Mouse (Mus musculus) heart, postnatal 0 days (tissue): Measurements from ENCODE around the gene Ano10. TPM values are rescaled to one million over a fixed set of nuclear protein-coding genes. Genes with fewer than 3 reads are reported as not detected.

Experiments used
- ATAC-seq: fragments of 200-750 bp; cut with Nextera tagmentation; 2 replicates; pipeline ENCODE4 v1.8.0; 2017; ENCODE audit warnings: low read depth, moderate number of reproducible peaks, moderate library complexity; ENCODE audit not compliant: insufficient read depth
- DNase-seq: peaks from one replicate; pipeline ENCODE4 v3.0.0-alpha.2; 2016; ENCODE audit warnings: low spot score
- H3K27ac ChIP-seq: fragments of 300-500 bp; sonication (generic); 2 replicates; pipeline ENCODE4 v1.5.1; 2014; ENCODE audit warnings: low read depth, mild to moderate bottlenecking
- H3K27me3 ChIP-seq: fragments of 300-500 bp; sonication (generic); 2 replicates; pipeline ENCODE4 v1.6.1; 2014; ENCODE audit warnings: low read length, mixed read lengths; ENCODE audit not compliant: control insufficient read depth, insufficient read depth
- H3K36me3 ChIP-seq: fragments of 300-500 bp; sonication (generic); replicated peaks from 2 replicates; pipeline ENCODE4 v1.6.1; 2014; ENCODE audit warnings: low read length, mixed read lengths; ENCODE audit not compliant: control insufficient read depth, insufficient read depth
- H3K4me1 ChIP-seq: fragments of 300-500 bp; sonication (generic); 2 replicates; pipeline ENCODE4 v1.6.1; 2014; ENCODE audit warnings: antibody characterized with exemption; ENCODE audit not compliant: control insufficient read depth, insufficient read depth
- H3K4me2 ChIP-seq: fragments of 300-500 bp; sonication (generic); 2 replicates; pipeline ENCODE4 v1.6.1; 2014; ENCODE audit warnings: low read depth, mild to moderate bottlenecking, low read length, moderate library complexity
- H3K4me3 ChIP-seq: fragments of 300-500 bp; sonication (generic); 2 replicates; pipeline ENCODE4 v1.5.1; 2014; ENCODE audit warnings: low read depth, low read length
- H3K9ac ChIP-seq: fragments of 300-500 bp; sonication (generic); replicated peaks from 2 replicates; pipeline ENCODE4 v1.6.1; 2014; ENCODE audit warnings: low read depth, low read length, mixed read lengths
- H3K9me3 ChIP-seq: fragments of 300-500 bp; sonication (generic); replicated peaks from 2 replicates; pipeline ENCODE4 v1.6.1; 2016; ENCODE audit warnings: low read length; ENCODE audit not compliant: control insufficient read depth
- CTCF ChIP-seq: IDR thresholded peaks from 2 replicates; pipeline ENCODE4 v1.5.1; 2016; ENCODE audit warnings: antibody characterized with exemption, control low read depth, low read depth
- EP300 ChIP-seq: IDR thresholded peaks from 2 replicates; pipeline ENCODE4 v1.6.1; 2016; ENCODE audit warnings: antibody characterized with exemption, low read depth
- WGBS: fragments of 180-500 bp; shearing (Covaris S2); extraction: QIAGEN DNeasy Blood & Tissue Kit; methylation state at CpG from one replicate; pipeline ENCODE4 v1.1.7; 2014; 5-methylcytosine and 5-hydroxymethylcytosine counted together
- microRNA-seq: library from miRNA; unstranded; fragments of <30 nt; microRNA quantifications from one replicate; pipeline ENCODE4, GENCODE M21; 2016
- polyA plus RNA-seq: library from polyadenylated mRNA; unstranded; fragments of >200 nt; fragmentation: Nextera tagmentation; extraction: Ambion mirVana; gene quantifications from 2 replicates; pipeline ENCODE4 v1.2.1, GENCODE M21; 2015
- total RNA-seq: library from RNA; depleted of rRNA; stranded (reverse); fragments of >200 nt; gene quantifications from 2 replicates; pipeline ENCODE4 v1.2.3, GENCODE M21; 2014; ENCODE audit warnings: low replicate concordance; rRNA removed

Ano10 gene
- total and polyA plus RNA-seq, 2 experiments from 2014 or later = 21.3 to 24.1 TPM

- H3K27me3 ChIP-seq = no peaks in the 10 kb centered on the region
- ATAC-seq (no peak), DNase-seq (no peak)
- peaks cover 25% of the 10 kb centered on the region for H3K4me1 ChIP-seq
- peaks cover 27% of the 10 kb centered on the region for H3K36me3 ChIP-seq
- no peaks in the 10 kb centered on the region for H3K9me3 ChIP-seq
- TF ChIP-seq EP300 (no peak), CTCF (no peak)
- H3K4me2 ChIP-seq = no peak overlapping the region
- no peak overlapping the region for H3K4me3 ChIP-seq
- no peak overlapping the region for H3K27ac ChIP-seq
- H3K9ac ChIP-seq = no peak overlapping the region
- 26% methylated on average over 3 of the region's 3 CpGs for WGBS
Measured at GRCm38 (mm10) chr9:122130666-122131065, 163.6 kb downstream of the Ano10 start.

- DNase-seq (no peak), ATAC-seq (no peak)
- H3K36me3 ChIP-seq = peaks cover 16% of the 10 kb centered on the region
- no peaks in the 10 kb centered on the region for H3K27me3 ChIP-seq
- WGBS = 46% methylated on average over 5 of the region's 5 CpGs
- no peak overlapping the region for H3K4me3 ChIP-seq
- H3K27ac ChIP-seq = 0 out of 2 replicates have a peak overlapping the region, but pooled peaks have one; percentile 7
- no peak overlapping the region; the same call in 1 of the 2 replicates for H3K9ac ChIP-seq
- no peaks in the 10 kb centered on the region for H3K9me3 ChIP-seq
- H3K4me2 ChIP-seq = 0 out of 2 replicates have a peak overlapping the region, but pooled peaks have one; percentile 16
- TF ChIP-seq EP300 = no peak
- TF ChIP-seq CTCF = no peak
- peaks cover 18% of the 10 kb centered on the region; the same call in 1 of the 2 replicates for H3K4me1 ChIP-seq
Measured at GRCm38 (mm10) chr9:122128686-122129085, 165.5 kb downstream of the Ano10 start.

GRCm38 (mm10) chr9:122127271-122127785 is 166.9 kb downstream of the Ano10 start:
- H3K4me2 ChIP-seq = no peak overlapping the region
- H3K27ac ChIP-seq = no peak overlapping the region
- TF ChIP-seq CTCF (no peak), EP300 (no peak)
- no peaks in the 10 kb centered on the region for H3K9me3 ChIP-seq
- no peak overlapping the region for H3K9ac ChIP-seq
- DNase-seq (no peak), ATAC-seq (no peak)
- no peaks in the 10 kb centered on the region for H3K27me3 ChIP-seq
- peaks cover 29% of the 10 kb centered on the region for H3K4me1 ChIP-seq
- H3K4me3 ChIP-seq = no peak overlapping the region
- peaks cover 6% of the 10 kb centered on the region; the same call in 1 of the 2 replicates for H3K36me3 ChIP-seq
- 65% methylated on average over 3 of the region's 3 CpGs for WGBS

GRCm38 (mm10) chr9:122126790-122127189 is 167.4 kb downstream of the Ano10 start:
- Histone ChIP-seq H3K27ac (no peak overlapping the region), H3K4me1 (peaks cover 31% of the 10 kb centered on the region), H3K9me3 (no peaks in the 10 kb centered on the region), H3K27me3 (no peaks in the 10 kb centered on the region), H3K4me2 (no peak overlapping the region), H3K9ac (no peak overlapping the region), H3K4me3 (no peak overlapping the region), H3K36me3 (0 out of 2 replicates have a peak, but pooled peaks cover under 1% of the 10 kb centered on the region)
- ATAC-seq = no peak
- TF ChIP-seq EP300 (no peak), CTCF (no peak)
- DNase-seq = no peak
- 73% methylated on average over 8 of the region's 8 CpGs for WGBS

Small RNA genes lying within 50 kb of the gene (microRNA-seq; reads per million reads assigned to microRNA genes)
- not detected for gene Mir8106

Other genes starting within 250 kb of the Ano10 start
- gene Snrk, start 177.2 kb downstream of the Ano10 start, total RNA-seq = 60.4 and 61.7 TPM in 2 replicates
- gene Snrk, start 177.2 kb downstream of the Ano10 start, polyA plus RNA-seq = 39.5 and 40.3 TPM in 2 replicates
- 20.2 and 53.3 TPM in 2 replicates for gene Abhd5, start 57.2 kb upstream of the Ano10 start, total RNA-seq
- 28.2 and 28.6 TPM in 2 replicates for gene Abhd5, start 57.2 kb upstream of the Ano10 start, polyA plus RNA-seq